Mouse (Mus musculus) hematopoietic stem cell, adult 5-6 weeks (primary cell): ENCODE measurements around the gene Aldh16a1. TPM values are rescaled to one million over a fixed set of nuclear protein-coding genes. Genes with fewer than 3 reads are reported as not detected.
A peak's percentile ranks its signal among the peaks of the same experiment; 100 is the strongest.
"Not testable (repeated sequence)": the region's sequence is repeated elsewhere in the genome, so short reads cannot be mapped to it uniquely, and the experiment has no call there.

Experiments
- ATAC-seq, 2 experiments: fragments of 125-278 bp in 1 of 2; replicated peaks in 1 of 2; 2 replicates each; pipeline ENCODE4 v1.8.0; 2016 to 2017; ENCODE audit warnings: inconsistent platforms in 2 of 2, mild to moderate bottlenecking in 2 of 2, moderate number of reproducible peaks in 2 of 2, low read depth in 1 of 2, moderate TSS enrichment in 1 of 2; ENCODE audit not compliant: low FRiP score in 2 of 2, poor library complexity in 2 of 2, severe bottlenecking in 2 of 2, insufficient read depth in 1 of 2, low TSS enrichment in 1 of 2
- total RNA-seq: library from RNA; stranded (forward); fragments of 172-1452, 232-1000 nt; gene quantifications from 2 replicates; pipeline ENCODE4 v1.2.3, GENCODE M21; 2017

The Aldh16a1 gene
- total RNA-seq, 1 experiment from 2014 or later = 32.6 TPM

- no peak for ATAC-seq
These were observed 41.9 kb downstream of the Aldh16a1 start for GRCm38 (mm10) chr7:45112529-45112928.

DNA sequence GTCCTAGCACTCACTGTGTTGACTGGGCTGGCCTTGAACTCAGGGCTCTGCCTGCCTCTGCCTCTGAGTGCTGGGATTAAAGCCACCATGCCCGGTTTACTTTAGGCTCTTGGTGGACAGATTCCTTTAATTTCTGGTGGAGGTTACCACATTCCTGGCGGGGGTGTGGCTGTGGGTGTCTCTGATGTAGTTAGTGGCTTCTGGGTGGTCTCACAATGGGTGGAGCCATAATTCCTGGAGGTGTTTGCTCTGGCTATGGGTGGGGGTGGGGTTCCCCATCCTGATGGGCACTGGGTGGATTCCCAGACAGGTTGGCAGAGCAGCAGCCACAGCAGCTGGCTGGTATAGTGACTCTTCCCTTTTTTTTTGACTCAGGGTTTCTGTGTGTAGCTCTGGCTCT lies 42.4 kb downstream of the Aldh16a1 start:
- no peak for ATAC-seq

DNA sequence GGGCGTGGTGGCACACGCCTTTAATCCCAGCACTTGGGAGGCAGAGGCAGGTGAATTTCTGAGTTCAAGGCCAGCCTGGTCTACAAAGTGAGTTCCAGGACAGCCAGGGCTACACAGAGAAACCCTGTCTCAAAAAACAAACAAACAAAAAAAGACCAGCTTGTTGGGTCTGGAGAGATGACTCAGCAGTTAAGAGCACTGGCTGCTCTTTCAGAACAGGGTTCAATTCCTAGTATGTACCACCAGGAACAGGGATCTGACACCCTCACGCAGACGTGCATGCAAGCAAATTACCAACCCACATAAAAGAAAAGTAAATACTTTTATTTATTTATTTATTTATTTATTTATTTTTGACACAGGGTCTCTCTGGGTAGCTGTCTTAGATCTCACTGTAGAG lies 44.3 kb downstream of the Aldh16a1 start:
- ATAC-seq = not testable (repeated sequence)

DNA sequence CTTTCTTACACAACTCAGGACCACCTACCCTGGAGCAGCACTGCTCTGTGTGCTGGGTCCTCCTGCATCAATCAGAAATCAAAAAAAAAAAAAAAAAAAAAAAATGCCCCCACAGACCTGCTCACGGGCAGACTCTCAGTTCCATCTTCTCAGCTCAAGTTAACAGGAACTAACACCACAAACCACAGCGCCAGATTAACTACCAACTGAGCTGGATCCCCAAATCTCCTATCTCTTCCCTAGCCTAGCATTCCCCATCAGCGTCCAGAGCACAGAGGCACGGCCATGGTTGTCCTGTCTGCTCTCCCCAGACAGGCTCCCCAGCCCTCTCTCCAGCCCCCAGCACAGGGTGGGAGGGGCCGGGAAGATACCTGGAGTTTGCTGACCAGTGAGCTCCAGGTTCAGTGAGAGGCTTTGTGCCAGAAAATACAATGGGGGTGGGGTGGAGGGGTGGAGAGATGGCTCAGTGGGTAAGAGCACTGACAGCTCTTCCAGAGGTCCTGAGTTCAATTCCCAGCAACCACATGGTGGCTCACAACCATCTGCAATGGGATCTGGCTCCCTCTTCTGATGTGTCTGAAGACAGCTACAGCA lies 47.2 kb downstream of the Aldh16a1 start:
- no peak for ATAC-seq

GRCm38 (mm10) chr7:45106441-45106840 lies 47.9 kb downstream of the Aldh16a1 start:
- ATAC-seq = no peak

- no peak for ATAC-seq
These were observed 48.9 kb downstream of the Aldh16a1 start for GRCm38 (mm10) chr7:45105491-45105890.

DNA sequence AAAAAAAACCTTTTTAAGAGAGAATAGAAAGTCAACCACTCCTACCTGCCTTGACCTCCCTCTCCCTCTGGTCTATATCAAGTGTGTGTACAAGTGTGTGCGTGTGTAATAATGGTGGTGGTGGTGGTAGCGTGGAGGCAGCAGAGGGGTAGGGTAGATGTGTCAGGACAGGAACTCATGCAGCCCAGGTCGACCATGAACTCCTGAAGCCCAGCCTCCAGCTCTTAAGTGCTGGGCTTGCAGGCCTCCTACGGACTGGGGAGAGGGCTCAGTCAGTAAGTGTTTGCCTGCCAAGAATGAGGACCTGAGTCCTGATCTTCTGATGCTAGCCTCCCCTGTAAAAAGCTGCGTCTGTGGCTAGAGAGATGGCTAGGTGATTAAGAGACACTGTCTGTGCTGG lies 49.4 kb downstream of the Aldh16a1 start:
- no peak for ATAC-seq

DNA sequence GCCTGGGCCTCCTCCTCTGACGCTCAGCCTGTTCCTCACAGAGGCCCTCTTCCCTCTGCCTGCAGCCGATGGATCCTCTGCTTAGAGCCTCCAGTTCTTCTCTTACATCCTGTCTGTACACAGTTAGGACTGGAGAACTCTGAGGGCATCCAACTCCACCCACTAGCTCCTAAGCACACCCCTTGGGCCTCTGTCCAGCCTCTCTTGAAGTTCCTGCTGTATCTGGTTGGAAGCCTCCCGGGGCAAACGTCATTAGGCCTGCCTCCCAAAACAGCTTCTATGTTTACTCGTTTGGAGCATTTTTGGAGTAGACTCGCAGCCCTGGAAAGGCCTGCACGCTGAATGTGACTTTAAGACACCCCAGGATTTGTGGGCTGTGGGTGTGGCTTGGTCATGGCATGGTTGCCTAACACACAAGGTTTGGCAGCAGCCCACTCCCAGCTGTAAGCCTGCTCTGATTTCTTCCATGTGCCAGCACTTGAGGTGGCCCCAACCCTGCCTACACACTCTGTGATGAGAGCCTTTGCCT lies 50.7 kb downstream of the Aldh16a1 start, which contains the start of gene Fcgrt:
Gene Fcgrt (minus strand): TSS at position 200 of the 529 bp plus-strand sequence.
- peak; percentile 86 to 94 for ATAC-seq

DNA sequence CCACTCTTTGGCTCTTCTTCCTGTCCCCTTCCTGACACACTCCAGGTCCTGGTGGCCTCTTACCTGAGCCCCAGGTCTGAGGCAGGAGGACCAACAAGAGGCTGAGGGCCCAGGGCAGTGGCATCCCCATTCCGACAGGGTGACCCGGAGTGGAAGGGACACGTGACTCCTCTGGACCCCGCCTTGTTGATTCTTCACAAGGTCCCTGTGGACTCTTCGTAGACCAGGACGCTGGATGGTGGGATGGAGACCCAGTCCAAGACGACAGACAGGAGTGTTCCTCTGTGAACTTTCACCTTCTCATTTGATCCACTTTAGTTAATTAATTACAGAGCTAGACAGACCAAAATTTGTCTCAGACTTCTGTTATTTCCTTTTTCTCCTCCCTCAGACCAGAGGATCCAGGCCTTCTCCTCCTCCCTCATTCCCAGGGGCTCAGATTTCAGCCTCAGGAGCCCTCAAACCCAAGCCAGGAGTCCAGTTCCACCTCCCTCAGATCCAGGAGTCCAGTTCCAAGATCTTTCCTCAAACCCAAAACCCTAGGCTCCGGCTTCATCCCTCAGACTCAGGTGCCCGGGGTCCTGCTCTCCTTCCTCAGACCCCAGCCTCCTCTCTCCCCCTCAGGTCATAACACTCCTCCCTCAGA lies 51.3 kb downstream of the Aldh16a1 start:
- no peak for ATAC-seq

DNA sequence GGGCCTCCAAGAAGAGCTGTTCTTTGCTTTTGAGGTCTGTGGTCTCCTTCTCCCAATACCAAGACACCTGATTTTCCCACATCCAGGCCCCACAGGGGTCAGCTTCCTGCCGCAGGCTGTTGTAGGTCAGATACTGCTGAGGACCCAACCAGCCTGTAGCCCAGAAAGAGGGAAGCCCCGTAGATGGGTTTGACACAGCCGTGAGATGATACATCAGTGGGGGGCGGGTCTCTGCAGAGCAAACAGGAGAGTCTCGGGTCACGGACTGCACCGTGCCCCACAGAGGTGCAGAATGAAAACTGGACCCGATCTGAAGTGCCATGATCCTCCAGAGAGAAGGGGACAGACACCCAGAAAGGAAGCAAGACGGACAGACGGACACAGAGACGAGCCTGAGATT lies 51.9 kb downstream of the Aldh16a1 start:
- no peak for ATAC-seq

DNA sequence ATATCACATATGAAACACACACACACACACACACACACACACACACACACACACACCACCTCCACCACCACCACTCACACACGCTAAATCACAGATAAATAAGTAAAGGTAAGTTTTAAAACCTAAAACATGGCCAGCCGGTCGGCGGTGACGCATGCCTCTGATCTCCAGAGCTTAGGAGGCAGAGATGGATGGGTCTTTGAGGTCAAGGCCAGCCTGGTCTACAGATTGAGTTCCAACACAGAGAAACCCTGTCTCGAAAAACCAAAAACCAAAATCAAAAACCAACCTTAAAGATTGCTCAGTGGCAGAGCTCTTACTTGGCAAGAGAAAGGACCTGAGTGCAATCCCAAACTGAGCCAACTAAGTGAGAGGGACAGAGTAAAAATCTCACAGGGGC lies 54.3 kb downstream of the Aldh16a1 start:
- no peak for ATAC-seq

DNA sequence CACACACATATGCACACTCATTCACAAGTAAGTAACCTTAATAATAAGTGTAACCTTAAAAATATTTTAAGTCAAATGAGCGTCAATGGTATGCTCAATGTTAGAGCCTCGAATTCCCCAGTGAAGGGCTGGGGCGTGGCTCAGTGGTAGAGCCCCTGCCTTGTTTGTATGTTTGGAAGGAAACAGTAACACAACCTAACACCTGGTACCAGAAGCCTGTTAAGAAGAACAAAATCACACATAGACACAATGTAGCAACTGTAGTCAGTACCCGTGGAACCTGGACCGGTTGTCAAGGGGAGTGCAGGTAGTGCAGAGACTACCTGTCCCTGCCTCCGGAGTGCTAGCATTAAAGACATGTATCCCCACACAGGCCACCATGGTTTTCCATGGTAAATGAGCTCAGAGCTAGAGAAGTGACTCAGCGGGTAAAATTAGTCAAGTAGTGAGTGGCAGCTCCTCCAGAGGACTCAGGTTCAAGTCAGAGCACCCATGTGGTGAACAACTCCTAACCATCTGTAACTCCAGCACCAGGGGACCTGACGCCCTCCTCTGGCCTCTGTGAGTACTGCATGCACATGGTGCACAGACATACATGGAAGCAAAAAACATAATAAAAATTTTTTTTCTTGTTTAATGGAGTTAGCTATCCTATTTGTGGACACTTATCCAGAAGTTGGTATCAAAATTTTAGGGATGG lies 55.7 kb downstream of the Aldh16a1 start:
- no peak for ATAC-seq

DNA sequence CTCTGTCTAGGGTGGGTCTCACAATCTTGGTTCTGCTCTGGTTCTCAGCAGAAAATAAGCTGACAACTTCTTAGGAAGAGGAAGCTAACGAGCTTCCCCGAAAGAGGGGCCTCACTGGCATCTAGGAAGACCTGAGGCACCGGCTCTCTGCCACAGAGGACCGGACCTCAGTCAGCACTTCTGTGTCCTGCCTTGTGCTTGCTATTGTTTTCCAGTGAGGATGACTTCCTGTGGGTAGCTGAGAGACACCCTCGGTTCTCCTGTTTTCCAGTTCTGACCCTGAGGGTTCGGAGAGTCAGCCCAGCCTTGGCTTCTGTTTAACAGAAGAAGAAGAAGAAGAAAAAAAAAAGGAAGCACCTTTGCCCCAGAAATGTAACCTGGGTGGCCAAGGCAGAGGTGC lies 56.9 kb downstream of the Aldh16a1 start:
- peak in 1 of 2 experiments; percentile 29; a peak in 1 of 4 replicates for ATAC-seq

GRCm38 (mm10) chr7:45095965-45096364 lies 58.4 kb downstream of the Aldh16a1 start:
- not testable (repeated sequence) for ATAC-seq

DNA sequence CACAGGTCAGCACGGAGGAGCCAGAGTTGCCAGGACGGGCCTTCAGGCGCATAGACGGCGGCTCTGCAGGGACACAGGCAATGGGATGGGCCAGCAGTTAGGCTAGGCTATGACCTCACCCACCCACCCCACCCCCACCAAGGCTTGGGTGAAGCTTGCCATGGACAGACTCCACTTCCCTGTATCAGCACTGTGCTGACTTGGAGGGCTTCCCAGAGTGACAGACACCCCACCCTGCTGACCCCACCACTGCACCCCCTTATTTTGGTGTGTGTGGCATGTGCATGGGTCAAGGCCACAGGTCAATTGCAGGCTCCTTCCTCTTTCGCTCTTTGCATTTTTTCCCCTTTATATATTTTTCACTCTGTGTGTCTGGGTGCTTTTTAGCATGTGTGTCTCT lies 59.0 kb downstream of the Aldh16a1 start:
- ATAC-seq = no peak

- no peak for ATAC-seq
These were observed 60.3 kb downstream of the Aldh16a1 start for GRCm38 (mm10) chr7:45094121-45094520.

GRCm38 (mm10) chr7:45093516-45093905 lies 60.9 kb downstream of the Aldh16a1 start:
- ATAC-seq = no peak

DNA sequence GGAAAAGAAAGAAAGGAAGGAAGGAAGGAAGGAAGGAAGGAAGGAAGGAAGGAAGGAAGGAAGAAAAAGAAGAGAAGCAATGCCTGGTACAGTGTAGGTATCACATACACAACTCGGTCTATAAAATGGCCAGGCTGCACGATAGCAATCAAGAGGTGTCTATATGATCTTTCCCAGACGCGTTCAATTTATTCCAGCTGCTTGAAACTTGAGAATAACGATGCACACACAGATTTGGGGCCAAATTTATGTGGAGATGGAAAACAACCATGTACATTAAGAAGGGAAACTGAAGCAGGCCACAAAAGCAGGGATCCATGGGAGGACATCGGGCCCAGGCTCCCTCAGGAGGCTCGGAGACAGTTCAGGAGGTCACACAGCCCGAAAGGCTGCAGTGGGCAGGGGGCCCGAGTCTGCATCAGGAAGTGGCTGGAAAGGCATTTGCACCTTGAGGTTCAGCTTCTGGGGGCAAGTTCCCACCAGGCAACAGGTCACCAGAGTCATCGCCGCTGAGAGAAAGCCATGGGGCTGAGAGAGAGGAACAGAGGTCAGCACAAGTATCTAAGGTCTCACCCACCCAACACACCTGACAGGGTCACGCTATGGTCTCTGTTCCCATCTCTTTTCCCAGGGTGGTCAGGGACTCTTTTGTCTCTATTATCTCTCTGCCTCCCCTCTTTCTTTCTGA lies 61.4 kb downstream of the Aldh16a1 start:
- no peak for ATAC-seq
